Mouse (Mus musculus) small intestine, adult 2 months (tissue): ENCODE results near the gene Grasp.

Experiments
- CTCF ChIP-seq: fragments of 200-500 bp; IDR thresholded peaks from 2 replicates; pipeline ENCODE4 v1.5.1; 2012; ENCODE audit warnings: low read depth, mild to moderate bottlenecking, control low read depth, inconsistent platforms, low read length, moderate library complexity, mixed read lengths; ENCODE audit not compliant: insufficient replicate concordance, insufficient read length; ENCODE audit errors: extremely low read depth
- POLR2A ChIP-seq: fragments of 200-500 bp; IDR thresholded peaks from 2 replicates; pipeline ENCODE4 v1.6.1; 2012; ENCODE audit warnings: low read depth, mild to moderate bottlenecking, control low read depth, inconsistent platforms, low read length, moderate library complexity

- TF ChIP-seq CTCF, result no peak
- no peak for TF ChIP-seq POLR2A
Observed at GRCm38 (mm10) chr15:101175131-101175460, 48.9 kb upstream of the Grasp start.
